Mouse (Mus musculus) liver, adult 2 months (tissue): ENCODE measurements at regions not wholly inside any gene's neighbourhood (a gene's known extent, or its start where the extent isn't known, plus 50 kb on each side); places are given as distances from the start of the nearest gene placed in this dataset.

Experiments
- DNase-seq: peaks from one replicate; pipeline ENCODE4 v3.0.0-alpha.2; 2011; ENCODE audit warnings: low read depth, low spot score; ENCODE audit errors: extremely low read depth
- H3K27ac ChIP-seq: fragments of 200-500 bp; replicated peaks from 2 replicates; pipeline ENCODE4 v1.5.1; 2012; ENCODE audit warnings: low read depth, mild to moderate bottlenecking, control low read depth, inconsistent platforms, low read length; ENCODE audit not compliant: insufficient read depth
- H3K27me3 ChIP-seq: fragments of 200-500 bp; 2 replicates; pipeline ENCODE4 v1.6.1; 2012; ENCODE audit warnings: mild to moderate bottlenecking, moderate library complexity, low read length, inconsistent platforms; ENCODE audit not compliant: control insufficient read depth, insufficient read depth
- H3K36me3 ChIP-seq: fragments of 200-500 bp; 2 replicates; pipeline ENCODE4 v1.6.1; 2012; ENCODE audit warnings: low read length, inconsistent platforms; ENCODE audit not compliant: control insufficient read depth, insufficient read depth
- H3K4me1 ChIP-seq: fragments of 200-500 bp; 2 replicates; pipeline ENCODE4 v1.6.1; 2011; ENCODE audit warnings: low read length; ENCODE audit not compliant: control insufficient read depth, insufficient read depth
- H3K4me3 ChIP-seq: fragments of 200-500 bp; 2 replicates; pipeline ENCODE4 v1.5.1; 2011; ENCODE audit warnings: low read depth, mild to moderate bottlenecking, control low read depth, low read length, moderate library complexity; ENCODE audit not compliant: insufficient read depth
- H3K79me2 ChIP-seq: fragments of 200-500 bp; 2 replicates; pipeline ENCODE4 v1.6.1; 2012; ENCODE audit warnings: inconsistent platforms, mild to moderate bottlenecking, low read length, moderate library complexity; ENCODE audit not compliant: control insufficient read depth, insufficient read depth
- H3K9ac ChIP-seq: fragments of 200-500 bp; 2 replicates; pipeline ENCODE4 v1.6.1; 2012; ENCODE audit warnings: low read depth, mild to moderate bottlenecking, control low read depth, inconsistent platforms, low read length
- CTCF ChIP-seq: fragments of 200-500 bp; IDR thresholded peaks from 2 replicates; pipeline ENCODE4 v1.5.1; 2011; ENCODE audit warnings: low read depth, low read length, control low read depth
- POLR2A ChIP-seq: fragments of 200-500 bp; IDR thresholded peaks from 2 replicates; pipeline ENCODE4 v1.6.1; 2011; ENCODE audit warnings: low read length, control low read depth; ENCODE audit not compliant: insufficient read depth; ENCODE audit errors: extremely low read depth
- WGBS: fragments of 180-500 bp; shearing (Covaris S2); methylation state at CpG from one replicate; pipeline ENCODE4 v1.1.7; 2018; 5-methylcytosine and 5-hydroxymethylcytosine counted together

DNA sequence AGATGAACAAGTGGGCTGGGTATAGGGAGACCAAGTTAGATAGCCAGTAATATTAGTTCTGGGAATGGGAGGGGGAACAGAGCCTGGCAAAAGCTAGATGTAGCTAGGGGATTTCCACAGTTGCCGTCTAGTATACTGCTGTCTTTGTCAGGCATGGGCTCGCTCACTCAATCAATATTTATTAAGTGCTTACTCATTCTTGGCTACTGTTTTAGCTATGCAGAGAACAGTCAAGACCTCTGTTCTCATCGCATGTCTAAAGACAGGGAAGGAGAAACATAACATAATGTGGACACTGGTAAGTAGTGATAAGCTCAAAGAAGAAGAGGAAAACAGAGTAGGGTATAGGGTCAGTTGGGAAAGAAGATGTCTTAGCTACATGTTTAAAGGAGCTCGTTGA, 173.4 kb downstream of the Gm5426 start:
- H3K4me3 ChIP-seq, result no peak overlapping the region
- 66% methylated on average over 4 of the region's 4 CpGs for WGBS

DNA sequence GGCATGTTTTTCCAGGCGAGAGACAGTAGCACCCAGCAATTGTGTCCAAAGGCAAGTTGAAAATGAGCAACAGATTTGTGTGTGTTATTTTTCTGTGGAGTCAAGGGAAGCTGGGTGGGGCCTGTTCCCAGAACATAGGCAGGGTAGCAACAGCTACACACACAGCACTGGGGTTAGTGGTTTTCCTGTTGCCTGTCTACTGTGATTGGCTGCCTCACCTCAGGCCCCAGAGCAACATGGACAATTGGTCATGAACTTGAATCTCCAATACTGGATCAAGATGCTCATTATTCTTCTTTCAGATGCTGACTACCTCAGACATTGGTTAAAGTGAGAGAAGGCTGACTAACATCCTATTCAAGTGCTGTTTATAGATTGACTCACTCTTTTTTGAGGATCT, 188.9 kb downstream of the Gm5426 start:
- TF ChIP-seq POLR2A, result no peak
- TF ChIP-seq CTCF, result no peak
- DNase-seq, result no peak
- Histone ChIP-seq H3K4me3 (no peak overlapping the region), H3K79me2 (no peaks in the 10 kb centered on the region), H3K27ac (no peak overlapping the region), H3K36me3 (no peaks in the 10 kb centered on the region), H3K4me1 (no peaks in the 10 kb centered on the region), H3K9ac (no peak overlapping the region), H3K27me3 (no peaks in the 10 kb centered on the region)
- 89% methylated on average over 1 of the region's 1 CpGs for WGBS

More for the DNA sequence above, 173.4 kb downstream of the Gm5426 start:
- H3K9ac ChIP-seq, result no peak overlapping the region
- no peak for TF ChIP-seq CTCF
- no peak for TF ChIP-seq POLR2A
- no peaks in the 10 kb centered on the region; the same call in 1 of the 2 replicates for H3K4me1 ChIP-seq
- H3K79me2 ChIP-seq, result no peaks in the 10 kb centered on the region
- H3K36me3 ChIP-seq, result no peaks in the 10 kb centered on the region
- 0 out of 2 replicates have a peak, but pooled peaks cover 2% of the 10 kb centered on the region for H3K27me3 ChIP-seq
- no peak for DNase-seq
- no peak overlapping the region for H3K27ac ChIP-seq

DNA sequence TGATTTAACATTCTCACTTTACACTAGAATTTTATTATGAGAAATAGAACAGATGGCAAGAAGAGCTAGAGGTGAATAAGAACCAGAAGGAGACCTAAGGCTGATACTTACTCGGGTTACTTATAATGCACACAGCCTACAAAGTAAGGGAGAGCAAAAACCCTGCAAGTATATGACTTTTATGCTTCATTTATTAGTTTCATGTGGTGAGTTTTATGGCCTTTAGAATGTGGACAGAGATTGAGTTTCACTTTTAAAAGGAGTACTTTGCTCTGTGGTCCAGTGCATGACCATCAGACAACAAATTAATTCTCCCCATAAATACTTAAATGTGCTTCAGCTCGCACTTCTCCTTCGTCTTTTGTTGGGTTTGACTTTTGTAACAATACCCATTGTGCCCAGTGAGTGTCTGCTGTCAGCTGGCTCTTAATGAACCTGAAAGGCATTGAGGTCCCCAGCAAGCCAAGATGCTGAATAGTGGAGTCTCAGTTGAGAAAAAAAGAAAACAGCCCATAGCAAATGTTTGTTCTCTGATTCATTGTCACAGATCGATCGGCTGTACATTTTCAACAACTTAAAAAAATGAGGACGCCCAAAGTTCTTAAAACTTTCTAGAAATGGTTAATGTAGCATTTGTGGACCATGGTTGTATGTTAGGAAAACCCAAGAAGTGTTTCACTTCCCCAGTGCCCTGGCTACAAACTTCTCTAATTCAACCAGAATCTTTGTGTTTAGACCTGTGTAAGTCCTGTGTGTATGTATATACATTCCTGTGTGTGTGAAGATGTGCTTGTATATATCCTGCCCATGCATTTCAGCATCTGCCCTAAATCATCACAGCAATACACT, 194.5 kb downstream of the Gm5426 start:
- Histone ChIP-seq H3K79me2 (no peaks in the 10 kb centered on the region), H3K36me3 (no peaks in the 10 kb centered on the region), H3K4me3 (no peak overlapping the region), H3K4me1 (no peaks in the 10 kb centered on the region), H3K27me3 (no peaks in the 10 kb centered on the region), H3K27ac (no peak overlapping the region), H3K9ac (no peak overlapping the region)
- no peak for DNase-seq
- no peak for TF ChIP-seq CTCF
- TF ChIP-seq POLR2A, result no peak
- WGBS, result 85% methylated on average over 6 of the region's 6 CpGs

DNA sequence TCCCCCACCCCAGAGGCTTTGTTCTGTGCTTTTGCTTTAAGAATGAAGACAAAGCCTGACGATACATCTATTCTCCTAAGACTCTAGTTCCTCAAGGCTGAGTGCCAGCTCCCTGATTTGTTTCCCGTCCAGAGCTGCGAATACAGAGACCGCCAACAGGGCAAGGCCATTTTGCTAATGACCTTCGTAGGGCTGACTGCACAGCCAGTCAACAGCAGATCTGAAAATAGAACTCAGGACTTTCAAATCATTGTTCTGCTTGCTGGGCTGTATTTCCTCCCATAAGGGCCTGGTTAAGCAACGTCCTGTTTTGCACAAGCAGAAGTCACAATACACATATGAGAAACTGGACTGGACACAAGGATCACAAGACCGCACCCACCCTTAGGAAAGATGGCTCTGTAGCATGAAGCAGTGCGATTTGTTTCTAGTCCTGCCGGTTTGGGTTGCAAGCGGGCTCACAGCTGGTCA, 196.4 kb downstream of the Gm5426 start:
- no peaks in the 10 kb centered on the region for H3K27me3 ChIP-seq
- H3K36me3 ChIP-seq, result no peaks in the 10 kb centered on the region
- H3K79me2 ChIP-seq, result no peaks in the 10 kb centered on the region
- no peak for TF ChIP-seq POLR2A
- TF ChIP-seq CTCF, result no peak
- no peak overlapping the region for H3K9ac ChIP-seq
- no peak overlapping the region for H3K4me3 ChIP-seq
- H3K4me1 ChIP-seq, result no peaks in the 10 kb centered on the region; the same call in 1 of the 2 replicates
- peak; percentile 56 for DNase-seq
- WGBS, result 73% methylated on average over 10 of the region's 10 CpGs
- peak overlapping the region; percentile 82; the same call in 1 of the 2 replicates for H3K27ac ChIP-seq

DNA sequence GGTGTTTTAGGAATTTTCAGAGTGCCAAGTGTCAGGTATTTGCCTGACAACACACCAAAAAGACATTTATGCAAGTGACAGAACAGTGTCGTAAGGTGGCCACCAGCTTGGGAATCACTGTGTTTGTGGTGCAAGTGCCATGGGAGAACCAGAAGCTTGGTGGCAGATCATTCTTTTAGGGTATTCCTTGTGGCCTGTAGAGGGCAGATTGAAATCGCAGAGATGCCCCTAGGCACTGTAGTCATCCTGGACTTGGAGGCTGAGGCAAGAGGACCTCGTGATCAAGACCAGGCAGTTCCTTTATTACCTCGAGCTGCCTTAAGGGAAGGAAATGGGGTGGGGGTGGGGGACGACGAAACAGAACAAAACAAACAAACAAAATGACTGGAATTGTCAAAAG, 196.8 kb downstream of the Gm5426 start:
- no peak overlapping the region for H3K4me3 ChIP-seq
- H3K4me1 ChIP-seq, result peaks cover 2% of the 10 kb centered on the region; the same call in 1 of the 2 replicates
- TF ChIP-seq POLR2A (no peak), CTCF (peak; percentile 41)
- peak overlapping the region; percentile 6; the same call in 1 of the 2 replicates for H3K27ac ChIP-seq
- H3K79me2 ChIP-seq, result no peaks in the 10 kb centered on the region
- H3K9ac ChIP-seq, result no peak overlapping the region
- no peaks in the 10 kb centered on the region for H3K36me3 ChIP-seq
- H3K27me3 ChIP-seq, result no peaks in the 10 kb centered on the region
- peak; percentile 66 for DNase-seq
- 50% methylated on average over 6 of the region's 6 CpGs for WGBS

DNA sequence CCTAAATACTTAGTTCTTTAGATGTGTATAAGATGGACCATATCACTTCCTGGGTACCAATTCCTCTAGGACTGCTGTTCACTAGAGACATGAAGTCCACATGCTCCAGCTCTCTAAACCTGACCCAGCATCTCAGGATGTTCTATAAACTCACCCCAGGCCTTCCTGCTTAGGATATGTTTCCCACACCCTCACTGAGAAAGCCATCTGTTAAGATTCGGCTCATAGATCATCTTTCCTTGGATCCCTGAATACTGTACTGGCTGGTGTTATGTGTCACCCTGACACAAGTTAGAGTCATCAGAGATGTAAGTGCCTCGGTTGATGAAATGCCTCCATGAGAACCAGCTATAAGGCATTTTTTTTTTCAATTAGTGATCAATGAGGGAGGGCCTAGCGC, 199.9 kb downstream of the Gm5426 start:
- H3K27ac ChIP-seq, result no peak overlapping the region
- no peak for DNase-seq
- TF ChIP-seq POLR2A (no peak), CTCF (no peak)
- no peaks in the 10 kb centered on the region for H3K27me3 ChIP-seq
- no peak overlapping the region for H3K9ac ChIP-seq
- peaks cover 4% of the 10 kb centered on the region; the same call in 1 of the 2 replicates for H3K4me1 ChIP-seq
- H3K79me2 ChIP-seq, result no peaks in the 10 kb centered on the region
- WGBS, result 97% methylated on average over 3 of the region's 3 CpGs
- no peak overlapping the region for H3K4me3 ChIP-seq
- H3K36me3 ChIP-seq, result no peaks in the 10 kb centered on the region
